7 mouse cellular contexts compared by ENCODE assay signal in genomic region chr2:164071437-164071820, GRCm38 (mm10). TPM values are rescaled to one million over a fixed set of nuclear protein-coding genes. Genes with fewer than 3 reads are reported as not detected.
DNase-seq lines count a peak whose midpoint lies in the region; ATAC-seq lines count a peak whose summit lies in the region.
"Not testable (repeated sequence)": the region's sequence is repeated elsewhere in the genome, so short reads cannot be mapped to it uniquely, and the experiment has no call there.

No protein-coding gene starts in this region.

- not testable (repeated sequence) for H3K27me3 ChIP-seq in embryonic facial prominence, embryonic 10.5 days (replicated peaks; ENCODE audit: low read depth, poor library complexity, severe bottlenecking); forebrain, embryonic 16.5 days (replicated peaks; ENCODE audit: control insufficient read depth, insufficient read depth, low read length); hindbrain, embryonic 10.5 days (ENCODE audit: insufficient read depth, poor library complexity, severe bottlenecking); kidney, embryonic 14.5 days (ENCODE audit: control insufficient read depth, insufficient read depth, low read length); liver, embryonic 12.5 days (replicated peaks); midbrain, embryonic 11.5 days (ENCODE audit: control insufficient read depth, insufficient read depth, low read length); neural tube, embryonic 15.5 days (replicated peaks)

- not testable (repeated sequence) for DNase-seq in embryonic facial prominence, embryonic 10.5 days (ENCODE audit: low spot score); hindbrain, embryonic 10.5 days (ENCODE audit: low spot score); midbrain, embryonic 11.5 days (ENCODE audit: low spot score, missing footprints)

- not testable (repeated sequence) for H3K9me3 ChIP-seq in embryonic facial prominence, embryonic 10.5 days; forebrain, embryonic 16.5 days (ENCODE audit: control insufficient read depth, low read length); hindbrain, embryonic 10.5 days; kidney, embryonic 14.5 days (ENCODE audit: control insufficient read depth, low read length); liver, embryonic 12.5 days (replicated peaks); midbrain, embryonic 11.5 days (ENCODE audit: control insufficient read depth, low read length); neural tube, embryonic 15.5 days (replicated peaks)

- not testable (repeated sequence) for H3K9ac ChIP-seq in forebrain, embryonic 16.5 days (replicated peaks; ENCODE audit: low read depth, low read length); kidney, embryonic 14.5 days (ENCODE audit: low read depth, low read length); midbrain, embryonic 11.5 days (ENCODE audit: low read length)
- H3K9ac ChIP-seq in liver, embryonic 12.5 days: peak overlapping the region; percentile 43
- peak overlapping the region; percentile 87; the same call in 1 of the 2 replicates for H3K9ac ChIP-seq in neural tube, embryonic 15.5 days (replicated peaks)

- peak overlapping the region; percentile 79 for H3K4me3 ChIP-seq in embryonic facial prominence, embryonic 10.5 days
- H3K4me3 ChIP-seq in forebrain, embryonic 16.5 days (replicated peaks; ENCODE audit: low read length): peak overlapping the region; percentile 96
- peak overlapping the region; percentile 97 for H3K4me3 ChIP-seq in hindbrain, embryonic 10.5 days
- peak overlapping the region; percentile 80; the same call in 1 of the 2 replicates for H3K4me3 ChIP-seq in kidney, embryonic 14.5 days (ENCODE audit: low read length)
- peak overlapping the region; percentile 95 for H3K4me3 ChIP-seq in liver, embryonic 12.5 days
- peak overlapping the region; percentile 93 for H3K4me3 ChIP-seq in midbrain, embryonic 11.5 days (ENCODE audit: low read depth, low read length)
- H3K4me3 ChIP-seq in neural tube, embryonic 15.5 days (replicated peaks): peak overlapping the region; percentile 96

- peaks cover 19% of the 10 kb centered on the region for H3K36me3 ChIP-seq in embryonic facial prominence, embryonic 10.5 days (replicated peaks)
- not testable (repeated sequence) for H3K36me3 ChIP-seq in forebrain, embryonic 16.5 days (ENCODE audit: control insufficient read depth, insufficient read depth); kidney, embryonic 14.5 days (ENCODE audit: control insufficient read depth, insufficient read depth, low read length); midbrain, embryonic 11.5 days (ENCODE audit: control insufficient read depth, insufficient read depth, low read length); neural tube, embryonic 15.5 days
- H3K36me3 ChIP-seq in hindbrain, embryonic 10.5 days: peaks cover 15% of the 10 kb centered on the region
- H3K36me3 ChIP-seq in liver, embryonic 12.5 days: peaks cover 16% of the 10 kb centered on the region

- H3K4me2 ChIP-seq in forebrain, embryonic 16.5 days (ENCODE audit: low read length): peak overlapping the region; percentile 92
- peak overlapping the region; percentile 83; the same call in 1 of the 2 replicates for H3K4me2 ChIP-seq in kidney, embryonic 14.5 days (replicated peaks; ENCODE audit: low read depth, low read length)
- peak overlapping the region; percentile 91 for H3K4me2 ChIP-seq in liver, embryonic 12.5 days
- peak overlapping the region; percentile 83; the same call in 1 of the 2 replicates for H3K4me2 ChIP-seq in midbrain, embryonic 11.5 days
- H3K4me2 ChIP-seq in neural tube, embryonic 15.5 days: peak overlapping the region; percentile 91

- peak overlapping the region; percentile 92 for H3K27ac ChIP-seq in embryonic facial prominence, embryonic 10.5 days (replicated peaks)
- H3K27ac ChIP-seq in forebrain, embryonic 16.5 days (ENCODE audit: low read length): peak overlapping the region; percentile 83
- H3K27ac ChIP-seq in hindbrain, embryonic 10.5 days: peak overlapping the region; percentile 92
- not testable (repeated sequence) for H3K27ac ChIP-seq in kidney, embryonic 14.5 days (ENCODE audit: low read depth, low read length); midbrain, embryonic 11.5 days (ENCODE audit: low read depth, low read length)
- H3K27ac ChIP-seq in liver, embryonic 12.5 days: peak overlapping the region; percentile 76
- H3K27ac ChIP-seq in neural tube, embryonic 15.5 days (replicated peaks): peak overlapping the region; percentile 89

- ATAC-seq in forebrain, embryonic 16.5 days; kidney, embryonic 14.5 days (ENCODE audit: low FRiP score, low TSS enrichment); midbrain, embryonic 11.5 days (ENCODE audit: low FRiP score); neural tube, embryonic 15.5 days (ENCODE audit: low FRiP score): not testable (repeated sequence)
- ATAC-seq in liver, embryonic 12.5 days: peak; percentile 0; the same call in 1 of the 2 replicates

- H3K4me1 ChIP-seq in embryonic facial prominence, embryonic 10.5 days: peaks cover 53% of the 10 kb centered on the region
- H3K4me1 ChIP-seq in forebrain, embryonic 16.5 days (replicated peaks; ENCODE audit: control insufficient read depth, insufficient read depth, low read length): peaks cover 31% of the 10 kb centered on the region
- peaks cover 42% of the 10 kb centered on the region for H3K4me1 ChIP-seq in hindbrain, embryonic 10.5 days (replicated peaks)
- peaks cover 23% of the 10 kb centered on the region for H3K4me1 ChIP-seq in kidney, embryonic 14.5 days (ENCODE audit: control insufficient read depth, insufficient read depth, low read length)
- H3K4me1 ChIP-seq in liver, embryonic 12.5 days: peaks cover 57% of the 10 kb centered on the region
- peaks cover 20% of the 10 kb centered on the region for H3K4me1 ChIP-seq in midbrain, embryonic 11.5 days (ENCODE audit: control insufficient read depth, insufficient read depth, low read length)
- H3K4me1 ChIP-seq in neural tube, embryonic 15.5 days: peaks cover 36% of the 10 kb centered on the region

- 76% methylated on average over 11 of the region's 11 CpGs for WGBS in embryonic facial prominence, embryonic 10.5 days
- 77% methylated on average over 11 of the region's 11 CpGs for WGBS in forebrain, embryonic 16.5 days
- WGBS in hindbrain, embryonic 10.5 days: 73% methylated on average over 11 of the region's 11 CpGs
- 76% methylated on average over 11 of the region's 11 CpGs for WGBS in kidney, embryonic 14.5 days
- 67% methylated on average over 11 of the region's 11 CpGs for WGBS in liver, embryonic 12.5 days (ENCODE audit: insufficient replicate concordance)
- 76% methylated on average over 11 of the region's 11 CpGs for WGBS in midbrain, embryonic 11.5 days
- 75% methylated on average over 11 of the region's 11 CpGs for WGBS in neural tube, embryonic 15.5 days

RNA-seq across cellular contexts. Expression of gene Tomm34, which starts 0.5 kb away (rescaled TPM):
- polyA plus RNA-seq in embryonic facial prominence, embryonic 10.5 days (2016; fragmentation: Nextera tagmentation; extraction: Ambion mirVana): 68.1 and 71.9 TPM in 2 replicates
- polyA plus RNA-seq in forebrain, embryonic 16.5 days (2015; fragmentation: Nextera tagmentation; extraction: Ambion mirVana): 58.4 and 61.0 TPM in 2 replicates
- polyA plus RNA-seq in hindbrain, embryonic 10.5 days (2016; fragmentation: Nextera tagmentation; extraction: Ambion mirVana): 58.3 and 64.3 TPM in 2 replicates
- polyA plus RNA-seq in kidney, embryonic 14.5 days (2014; fragmentation: Nextera tagmentation; extraction: Ambion mirVana): 63.4 and 70.5 TPM in 2 replicates
- 32.4 TPM in 2 replicates for polyA plus RNA-seq in liver, embryonic 12.5 days (2016; fragmentation: Nextera tagmentation; extraction: Ambion mirVana)
- 48.2 and 50.0 TPM in 2 replicates for polyA plus RNA-seq in midbrain, embryonic 11.5 days (2014; fragmentation: Nextera tagmentation; extraction: Ambion mirVana)
- polyA plus RNA-seq in neural tube, embryonic 15.5 days (2015; fragmentation: Nextera tagmentation; extraction: Ambion mirVana): 49.5 and 53.9 TPM in 2 replicates

RNA-seq across cellular contexts. Expression of gene Stk4, which starts 1.3 kb away (rescaled TPM):
- polyA plus RNA-seq in embryonic facial prominence, embryonic 10.5 days (2016; fragmentation: Nextera tagmentation; extraction: Ambion mirVana): 33.1 and 34.8 TPM in 2 replicates
- polyA plus RNA-seq in forebrain, embryonic 16.5 days (2015; fragmentation: Nextera tagmentation; extraction: Ambion mirVana): 31.3 and 34.7 TPM in 2 replicates
- 30.8 and 36.8 TPM in 2 replicates for polyA plus RNA-seq in hindbrain, embryonic 10.5 days (2016; fragmentation: Nextera tagmentation; extraction: Ambion mirVana)
- polyA plus RNA-seq in kidney, embryonic 14.5 days (2014; fragmentation: Nextera tagmentation; extraction: Ambion mirVana): 24.1 and 36.5 TPM in 2 replicates
- 20.7 and 21.0 TPM in 2 replicates for polyA plus RNA-seq in liver, embryonic 12.5 days (2016; fragmentation: Nextera tagmentation; extraction: Ambion mirVana)
- 33.2 and 36.7 TPM in 2 replicates for polyA plus RNA-seq in midbrain, embryonic 11.5 days (2014; fragmentation: Nextera tagmentation; extraction: Ambion mirVana)
- 15.4 and 19.0 TPM in 2 replicates for polyA plus RNA-seq in neural tube, embryonic 15.5 days (2015; fragmentation: Nextera tagmentation; extraction: Ambion mirVana)

RNA-seq across cellular contexts. Expression of gene Pabpc1l, which starts 46.2 kb away (rescaled TPM):
- polyA plus RNA-seq in embryonic facial prominence, embryonic 10.5 days (2016; fragmentation: Nextera tagmentation; extraction: Ambion mirVana): 1.6 and 1.9 TPM in 2 replicates
- polyA plus RNA-seq in forebrain, embryonic 16.5 days (2015; fragmentation: Nextera tagmentation; extraction: Ambion mirVana): 2.3 and 3.7 TPM in 2 replicates
- 1.2 and 1.6 TPM in 2 replicates for polyA plus RNA-seq in hindbrain, embryonic 10.5 days (2016; fragmentation: Nextera tagmentation; extraction: Ambion mirVana)
- 2.7 and 3.4 TPM in 2 replicates for polyA plus RNA-seq in kidney, embryonic 14.5 days (2014; fragmentation: Nextera tagmentation; extraction: Ambion mirVana)
- 0.17 and 0.31 TPM in 2 replicates for polyA plus RNA-seq in liver, embryonic 12.5 days (2016; fragmentation: Nextera tagmentation; extraction: Ambion mirVana)
- polyA plus RNA-seq in midbrain, embryonic 11.5 days (2014; fragmentation: Nextera tagmentation; extraction: Ambion mirVana): 0.51 and 1.1 TPM in 2 replicates
- polyA plus RNA-seq in neural tube, embryonic 15.5 days (2015; fragmentation: Nextera tagmentation; extraction: Ambion mirVana): 1.1 and 1.7 TPM in 2 replicates
